Mouse (Mus musculus) stomach, postnatal 0 days (tissue): ENCODE measurements around the gene Zbtb45.

ENCODE experiments used
- CTCF ChIP-seq: IDR thresholded peaks from 2 replicates; pipeline ENCODE4 v1.5.1; 2016; ENCODE audit warnings: antibody characterized with exemption, low read depth, mild to moderate bottlenecking, moderate library complexity
- EP300 ChIP-seq: optimal IDR thresholded peaks from 2 replicates; pipeline ENCODE3; 2016; ENCODE audit warnings: antibody characterized with exemption

DNA sequence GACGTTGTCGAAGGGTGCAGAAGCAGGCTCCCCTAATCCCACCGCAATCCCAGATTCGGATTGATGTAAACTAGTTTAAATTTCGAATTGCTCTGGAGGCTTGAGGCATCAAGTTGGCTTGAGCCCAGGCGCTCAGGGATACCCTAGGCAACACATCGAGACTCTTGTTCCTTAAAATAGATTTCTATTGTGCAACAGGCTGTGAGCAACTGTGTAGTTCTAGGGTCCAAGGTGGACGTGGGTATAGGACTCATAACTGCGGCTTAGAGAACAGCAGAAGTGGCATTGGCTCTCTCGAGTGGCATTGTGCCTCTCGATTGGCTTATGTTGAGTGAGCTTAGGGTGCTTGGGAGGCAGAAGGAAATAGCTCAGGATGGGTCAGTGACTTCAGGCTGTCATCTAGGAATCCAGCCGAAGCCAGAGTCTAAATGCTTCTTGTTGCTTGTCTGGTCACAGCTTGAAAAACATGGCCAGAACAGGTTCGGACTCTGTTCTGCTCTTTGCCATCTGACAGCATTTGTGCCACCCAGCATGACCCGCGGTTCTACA lies 28.9 kb upstream of the Zbtb45 start:
- no peak for TF ChIP-seq CTCF
- no peak for TF ChIP-seq EP300
